Mouse (Mus musculus) olfactory bulb, adult 2 months (tissue): ENCODE results near the gene Ajap1. TPM values are rescaled to one million over a fixed set of nuclear protein-coding genes. Genes with fewer than 3 reads are reported as not detected.

Experiments used
- H3K27ac ChIP-seq: fragments of 200-500 bp; 2 replicates; pipeline ENCODE4 v1.5.1; 2012; ENCODE audit warnings: low read depth, low read length; ENCODE audit not compliant: insufficient read depth
- H3K4me1 ChIP-seq: fragments of 200-500 bp; 2 replicates; pipeline ENCODE4 v1.6.1; 2012; ENCODE audit warnings: low read length; ENCODE audit not compliant: control insufficient read depth, insufficient read depth
- H3K4me3 ChIP-seq: fragments of 200-500 bp; 2 replicates; pipeline ENCODE4 v1.5.1; 2012; ENCODE audit warnings: mild to moderate bottlenecking, low read depth, low read length, moderate library complexity; ENCODE audit not compliant: insufficient read depth
- CTCF ChIP-seq: fragments of 200-500 bp; IDR thresholded peaks from 2 replicates; pipeline ENCODE4 v1.5.1; 2012; ENCODE audit warnings: low read depth, mild to moderate bottlenecking, low read length, moderate library complexity; ENCODE audit not compliant: insufficient read depth
- POLR2A ChIP-seq: fragments of 200-500 bp; IDR thresholded peaks from 2 replicates; pipeline ENCODE4 v1.6.1; 2012; ENCODE audit warnings: mild to moderate bottlenecking, low read depth, low read length, moderate library complexity; ENCODE audit not compliant: insufficient read depth
- WGBS: fragments of 180-500 bp; shearing (Covaris S2); methylation state at CpG from one replicate; pipeline ENCODE4 v1.1.7; 2018; 5-methylcytosine and 5-hydroxymethylcytosine counted together
- polyA plus RNA-seq: library from polyadenylated mRNA; stranded (reverse); fragments of >200 nt; gene quantifications from 2 replicates; pipeline ENCODE4 v1.2.4, GENCODE M21; 2012; ENCODE audit warnings: low replicate concordance; ENCODE audit not compliant: missing spikeins, insufficient read depth, insufficient read length

Gene Ajap1
- not detected in 2 replicates for polyA plus RNA-seq

DNA sequence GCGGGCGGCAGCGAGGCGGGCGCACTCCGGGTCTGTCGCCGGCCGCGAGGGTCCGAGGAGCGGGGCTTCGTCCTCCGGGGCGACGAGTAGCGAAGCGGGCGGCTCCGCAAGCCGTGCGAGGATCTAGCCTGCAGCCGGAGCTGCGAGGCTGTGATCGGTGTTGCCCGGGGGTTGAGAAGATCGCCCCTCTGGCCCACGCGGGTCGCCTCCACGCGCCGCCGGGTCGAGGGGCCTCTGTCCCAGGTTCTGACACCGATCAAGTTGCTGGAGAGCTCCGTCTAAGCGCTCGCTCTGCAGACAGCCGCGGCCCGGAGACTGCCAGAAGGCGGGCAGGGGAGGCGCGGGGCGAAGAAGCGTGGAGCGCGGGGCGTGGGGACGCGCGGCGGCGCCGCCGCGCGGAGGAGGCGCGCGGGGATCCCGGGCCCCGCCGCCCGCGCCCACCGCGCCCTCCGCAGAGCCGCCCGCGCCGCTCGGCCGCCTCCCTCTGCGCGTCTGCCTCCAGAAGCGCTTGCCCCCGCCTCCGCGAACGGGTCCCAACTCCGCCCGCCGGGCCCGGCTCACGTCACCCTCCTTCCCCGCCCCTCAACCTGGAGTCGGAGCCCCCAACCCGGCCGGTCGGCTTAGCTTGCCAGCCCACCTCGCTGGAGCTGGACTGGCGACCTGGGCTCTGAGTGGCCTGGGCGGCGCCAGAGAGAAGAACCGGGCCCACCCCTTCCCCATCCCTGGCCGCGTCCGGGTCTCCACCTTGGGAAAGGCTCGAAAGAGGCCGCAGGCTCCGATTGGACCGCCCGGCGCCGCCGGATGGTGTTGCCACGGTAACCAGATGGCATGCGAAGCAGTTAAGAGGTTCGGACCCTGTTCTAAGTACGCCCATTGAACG is at the start of gene Ajap1:
TSS of gene Ajap1 (minus strand) at position 353 of the 880 bp plus-strand sequence.
- H3K4me3 ChIP-seq: peak within 1 kb of the TSS; percentile 84
- TF ChIP-seq POLR2A: no peak
- no peak for TF ChIP-seq CTCF
- H3K27ac ChIP-seq: peak within 1 kb of the TSS; percentile 60
- peaks cover 29% of the 10 kb centered on the region for H3K4me1 ChIP-seq
- 2% methylated on average over 113 of the region's 114 CpGs for WGBS

DNA sequence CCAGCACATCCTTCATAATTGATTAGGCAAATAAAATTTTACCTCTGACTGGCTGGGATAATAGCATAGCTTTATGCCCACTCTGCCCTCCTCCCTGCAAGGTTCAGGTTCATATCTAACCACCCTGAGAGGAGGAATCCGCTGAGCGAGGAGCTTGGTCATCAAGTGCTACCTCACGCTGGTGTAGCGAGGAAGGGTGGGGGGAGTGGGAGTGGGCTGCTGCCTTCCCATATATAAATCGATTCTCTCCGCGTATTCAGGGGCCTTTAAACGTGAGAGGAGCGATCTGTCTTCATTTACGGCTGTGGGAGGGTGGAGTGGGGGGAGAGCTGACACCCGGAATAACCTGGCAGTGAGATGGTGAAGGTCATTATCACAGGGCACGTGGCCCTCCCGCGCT is 47.9 kb upstream of the Ajap1 start:
- no peaks in the 10 kb centered on the region; the same call in 1 of the 2 replicates for H3K4me1 ChIP-seq
- TF ChIP-seq CTCF (no peak), POLR2A (no peak)
- H3K27ac ChIP-seq: no peak overlapping the region
- WGBS: 77% methylated on average over 14 of the region's 14 CpGs
- no peak overlapping the region for H3K4me3 ChIP-seq

DNA sequence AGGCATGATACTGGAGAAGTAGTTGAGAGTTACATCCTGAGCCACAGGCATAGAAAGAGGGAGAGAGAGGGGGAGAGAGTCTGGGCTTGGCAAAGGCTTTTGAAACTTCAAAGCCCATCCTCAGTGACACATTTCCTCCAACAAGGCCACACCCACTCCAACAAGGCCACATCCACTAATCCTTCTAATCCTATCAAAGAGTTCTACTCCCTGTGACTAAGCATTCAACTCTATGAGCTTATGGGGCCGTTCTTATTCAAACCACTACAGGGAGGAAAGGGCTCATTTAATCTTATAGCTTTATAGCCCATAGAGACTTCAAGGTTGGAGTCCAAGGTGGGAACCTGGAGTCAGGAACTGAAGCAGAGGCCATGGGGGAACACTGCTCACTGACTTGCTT is 39.0 kb upstream of the Ajap1 start:
- no peak overlapping the region for H3K4me3 ChIP-seq
- H3K4me1 ChIP-seq: no peaks in the 10 kb centered on the region
- TF ChIP-seq POLR2A: no peak
- TF ChIP-seq CTCF: no peak
- H3K27ac ChIP-seq: no peak overlapping the region
- 31% methylated on average over 1 of the region's 1 CpGs for WGBS

DNA sequence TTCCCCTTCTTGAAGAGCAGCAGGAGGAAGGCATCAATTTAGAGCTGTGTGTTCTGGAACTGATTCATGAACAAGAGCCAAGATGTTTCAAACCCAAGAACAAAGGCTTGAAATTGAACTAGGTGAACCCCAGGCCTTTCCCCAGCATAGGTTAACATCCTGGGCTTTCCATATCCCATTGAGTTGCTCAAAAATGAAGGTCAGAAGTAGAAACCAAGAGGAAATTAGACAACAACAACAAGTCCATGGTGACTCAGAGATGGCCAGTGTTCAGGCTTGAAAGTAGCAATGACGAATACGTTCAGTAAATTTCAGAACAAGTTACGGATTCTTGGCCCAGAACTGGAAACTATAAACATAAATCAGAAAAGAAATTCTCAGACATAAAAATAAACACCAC is 37.3 kb upstream of the Ajap1 start:
- WGBS: 93% methylated on average over 3 of the region's 3 CpGs

DNA sequence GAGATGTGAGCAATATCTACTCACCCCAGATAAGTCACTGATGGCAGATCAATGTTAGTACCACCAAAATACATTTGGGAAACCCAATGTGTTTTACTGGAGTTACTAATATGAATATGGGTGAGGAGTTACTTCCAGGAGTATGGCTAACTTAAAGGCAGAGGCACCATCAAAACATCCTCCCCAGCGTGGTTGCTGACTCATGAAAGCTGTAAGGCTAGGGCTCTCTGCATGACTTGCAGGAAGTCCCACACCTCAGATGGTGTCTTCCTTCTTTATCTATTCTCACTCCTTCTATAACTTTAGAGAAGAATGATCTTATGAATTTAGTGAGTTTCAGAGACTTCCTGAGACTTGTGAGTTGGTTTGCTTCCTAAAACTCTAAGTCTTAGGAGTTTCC is 36.7 kb upstream of the Ajap1 start:
- WGBS: 89% methylated on average over 1 of the region's 1 CpGs
- H3K27ac ChIP-seq: no peak overlapping the region
- H3K4me1 ChIP-seq: peaks cover 3% of the 10 kb centered on the region; the same call in 1 of the 2 replicates
- H3K4me3 ChIP-seq: no peak overlapping the region
- TF ChIP-seq POLR2A: no peak
- TF ChIP-seq CTCF: no peak

More for the DNA sequence above, 37.3 kb upstream of the Ajap1 start:
- Histone ChIP-seq H3K27ac (no peak overlapping the region), H3K4me1 (peaks cover 3% of the 10 kb centered on the region; the same call in 1 of the 2 replicates), H3K4me3 (no peak overlapping the region)
- TF ChIP-seq CTCF (no peak), POLR2A (no peak)

DNA sequence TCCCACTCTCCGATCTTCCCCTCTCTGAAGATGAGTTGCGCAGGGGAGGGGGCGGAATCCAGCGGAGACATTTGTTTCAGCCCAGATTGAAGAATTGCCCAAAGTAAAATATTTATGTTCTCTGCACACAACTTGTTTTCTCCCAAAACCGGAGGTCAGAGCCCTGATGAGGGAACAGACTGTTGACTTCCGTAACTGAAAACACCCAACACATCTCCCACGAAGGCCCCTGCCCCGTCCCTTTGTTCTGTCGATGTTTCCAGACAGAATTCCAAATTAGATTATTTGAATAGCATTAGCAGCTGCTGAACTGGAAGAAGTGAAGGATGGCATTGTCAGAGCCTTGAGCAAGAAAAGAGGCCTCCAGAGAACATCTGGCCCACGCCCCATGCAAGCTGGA is 33.2 kb upstream of the Ajap1 start:
- Histone ChIP-seq H3K27ac (no peak overlapping the region), H3K4me1 (peaks cover 3% of the 10 kb centered on the region; the same call in 1 of the 2 replicates), H3K4me3 (no peak overlapping the region)
- 67% methylated on average over 10 of the region's 10 CpGs for WGBS
- TF ChIP-seq CTCF (no peak), POLR2A (no peak)

DNA sequence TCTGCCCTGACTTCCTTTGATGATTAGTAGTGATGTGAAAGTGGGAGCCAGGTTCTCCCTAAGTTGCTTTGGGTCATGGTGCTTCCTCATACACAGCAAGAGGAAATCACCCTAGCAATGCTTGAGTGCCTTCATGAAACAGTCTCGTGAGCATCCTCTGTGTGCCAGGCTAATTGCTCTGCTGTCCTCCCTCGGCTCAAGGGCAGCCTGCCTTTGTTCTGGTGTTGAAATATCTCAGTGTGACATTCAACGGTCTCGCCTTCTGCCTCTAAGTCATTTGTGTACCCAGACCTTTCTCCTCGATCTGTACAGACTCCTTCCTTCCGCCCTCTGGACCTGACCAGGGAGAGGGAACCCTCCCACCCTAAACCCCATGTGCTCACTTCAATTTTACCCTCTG is 31.5 kb upstream of the Ajap1 start:
- H3K4me1 ChIP-seq: peaks cover 3% of the 10 kb centered on the region; the same call in 1 of the 2 replicates

DNA sequence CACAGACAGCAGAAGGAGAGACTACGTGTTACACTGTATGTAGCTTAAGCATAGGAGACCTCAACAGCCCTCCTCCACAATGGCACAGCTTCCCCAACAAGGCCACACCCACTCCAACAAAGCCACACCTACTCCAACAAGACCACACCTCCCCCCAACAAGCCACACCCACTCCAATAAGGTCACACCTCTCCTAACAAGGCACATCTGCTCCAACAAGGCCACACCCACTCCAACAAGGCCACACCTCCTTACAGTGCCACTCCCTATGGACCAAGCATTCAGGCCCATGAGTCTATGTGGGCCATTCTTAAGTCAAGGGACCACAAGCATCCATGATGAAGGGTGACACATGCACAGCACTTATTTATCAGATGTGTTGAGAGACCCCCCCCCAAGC is 28.9 kb upstream of the Ajap1 start:
- 100% methylated on average over 1 of the region's 1 CpGs for WGBS
- TF ChIP-seq POLR2A: no peak
- no peak for TF ChIP-seq CTCF

More for the DNA sequence above, 31.5 kb upstream of the Ajap1 start:
- 87% methylated on average over 6 of the region's 6 CpGs for WGBS
- Histone ChIP-seq H3K27ac (no peak overlapping the region), H3K4me3 (no peak overlapping the region)
- TF ChIP-seq CTCF (no peak), POLR2A (no peak)

DNA sequence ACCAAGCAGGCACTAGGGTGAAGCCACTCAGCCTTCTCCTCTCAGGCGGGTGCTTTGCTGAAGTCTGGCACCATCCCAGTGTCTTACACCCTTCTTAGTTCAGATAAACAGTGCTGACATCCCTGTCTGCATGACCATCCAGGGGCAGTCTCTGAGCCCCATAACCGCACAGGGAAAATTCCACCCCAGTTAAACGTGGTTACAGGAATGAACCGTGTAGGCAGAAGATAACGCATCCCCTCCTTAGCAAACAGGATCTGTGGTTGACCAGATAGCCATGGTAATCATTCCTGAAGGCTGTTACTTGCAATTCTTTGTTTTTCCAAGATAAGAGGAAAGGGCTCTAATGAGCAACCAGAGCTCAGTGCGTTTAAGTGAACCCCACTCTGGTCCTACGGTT is 19.3 kb upstream of the Ajap1 start:
- TF ChIP-seq POLR2A (no peak), CTCF (no peak)
- 88% methylated on average over 7 of the region's 7 CpGs for WGBS
- Histone ChIP-seq H3K27ac (no peak overlapping the region), H3K4me1 (no peaks in the 10 kb centered on the region), H3K4me3 (no peak overlapping the region)

More for the DNA sequence above, 28.9 kb upstream of the Ajap1 start:
- Histone ChIP-seq H3K4me1 (peaks cover 3% of the 10 kb centered on the region; the same call in 1 of the 2 replicates), H3K27ac (no peak overlapping the region), H3K4me3 (no peak overlapping the region)
